Mouse (Mus musculus) erythroblast, embryonic 14.5 days (primary cell): Measurements from ENCODE around the gene Rbbp9. TPM values are rescaled to one million over a fixed set of nuclear protein-coding genes. Genes with fewer than 3 reads are reported as not detected.
"Not testable (repeated sequence)": the region's sequence is repeated elsewhere in the genome, so short reads cannot be mapped to it uniquely, and the experiment has no call there.

Source experiments
- H3K27me3 ChIP-seq: 2 replicates; pipeline ENCODE4 v1.6.1; 2012; ENCODE audit warnings: inconsistent platforms; ENCODE audit not compliant: control insufficient read depth
- H3K36me3 ChIP-seq: 2 replicates; pipeline ENCODE4 v1.6.1; 2012; ENCODE audit warnings: mild to moderate bottlenecking, inconsistent platforms; ENCODE audit not compliant: control insufficient read depth
- H3K4me1 ChIP-seq: 2 replicates; pipeline ENCODE4 v1.6.1; 2012; ENCODE audit warnings: inconsistent platforms; ENCODE audit not compliant: control insufficient read depth
- H3K4me3 ChIP-seq: replicated peaks from 2 replicates; pipeline ENCODE3; 2012; ENCODE audit warnings: moderate library complexity, mild to moderate bottlenecking, inconsistent platforms
- H3K9me3 ChIP-seq: 2 replicates; pipeline ENCODE4 v1.6.1; 2012; ENCODE audit warnings: low read length, inconsistent platforms, mixed read lengths; ENCODE audit not compliant: control insufficient read depth
- GATA1 ChIP-seq: IDR thresholded peaks from 2 replicates; pipeline ENCODE4 v1.6.1; 2012; ENCODE audit warnings: low read length, inconsistent platforms, mixed read lengths
- TAL1 ChIP-seq: IDR thresholded peaks from 3 replicates; pipeline ENCODE4 v1.6.1; 2012; ENCODE audit warnings: low read length, inconsistent platforms, mixed read lengths
- polyA plus RNA-seq: library from polyadenylated mRNA; stranded (reverse); fragments of >175 nt; gene quantifications from 2 replicates; pipeline ENCODE4 v1.2.3, GENCODE M21; 2012

Rbbp9 gene
- polyA plus RNA-seq = 0.02 TPM in 1 of 2 replicates, not detected in the other

DNA sequence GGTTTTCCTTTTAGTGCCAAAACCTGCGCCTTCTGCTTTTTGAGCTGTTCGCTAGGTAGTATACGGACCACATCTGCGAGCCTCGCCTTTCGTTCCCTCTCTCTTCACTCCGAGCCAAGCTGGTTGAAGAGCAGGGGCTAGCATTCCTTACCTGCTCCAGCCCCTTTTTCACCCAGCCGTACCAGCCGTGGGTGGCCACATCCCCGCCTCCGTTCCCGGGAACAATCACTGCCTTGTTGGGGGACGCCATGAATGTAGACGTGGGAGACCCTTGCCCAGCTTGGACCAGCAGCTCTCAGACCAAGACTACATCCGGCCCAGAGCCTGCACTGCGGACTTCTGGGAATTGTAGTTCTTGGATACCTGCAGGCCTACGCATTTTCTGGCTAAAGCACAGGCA, at the start of gene Rbbp9:
Gene Rbbp9, minus strand, starts transcription at position 341 of the 400 bp plus-strand sequence.
- H3K4me1 ChIP-seq = peaks cover 16% of the 10 kb centered on the region
- peaks cover 4% of the 10 kb centered on the region; the same call in 1 of the 2 replicates for H3K36me3 ChIP-seq
- H3K27me3 ChIP-seq = no peaks in the 10 kb centered on the region

GRCm38 (mm10) chr2:144599831-144600687, 49.4 kb upstream of the Rbbp9 start, which contains the start of gene Dtd1:
TSS of gene Dtd1 (plus strand) at chr2:144599897.
- no peaks in the 10 kb centered on the region; the same call in 1 of the 2 replicates for H3K36me3 ChIP-seq
- no peaks in the 10 kb centered on the region for H3K27me3 ChIP-seq
- TF ChIP-seq GATA1 (no peak), TAL1 (no peak)
- H3K4me1 ChIP-seq = peaks cover 16% of the 10 kb centered on the region
- H3K9me3 ChIP-seq = no peaks in the 10 kb centered on the region
- peak within 1 kb of the TSS; percentile 75 for H3K4me3 ChIP-seq

More for the DNA sequence above, at the start of gene Rbbp9:
- no peak for TF ChIP-seq TAL1
- TF ChIP-seq GATA1 = no peak
- Histone ChIP-seq H3K4me3 (peak within 1 kb of the TSS; percentile 80), H3K9me3 (no peaks in the 10 kb centered on the region)

GRCm38 (mm10) chr2:144598006-144598405, 47.3 kb upstream of the Rbbp9 start:
- Histone ChIP-seq H3K9me3 (no peaks in the 10 kb centered on the region), H3K36me3 (no peaks in the 10 kb centered on the region), H3K4me3 (no peak overlapping the region), H3K27me3 (no peaks in the 10 kb centered on the region), H3K4me1 (peaks cover 31% of the 10 kb centered on the region)
- TF ChIP-seq TAL1 (no peak), GATA1 (no peak)

DNA sequence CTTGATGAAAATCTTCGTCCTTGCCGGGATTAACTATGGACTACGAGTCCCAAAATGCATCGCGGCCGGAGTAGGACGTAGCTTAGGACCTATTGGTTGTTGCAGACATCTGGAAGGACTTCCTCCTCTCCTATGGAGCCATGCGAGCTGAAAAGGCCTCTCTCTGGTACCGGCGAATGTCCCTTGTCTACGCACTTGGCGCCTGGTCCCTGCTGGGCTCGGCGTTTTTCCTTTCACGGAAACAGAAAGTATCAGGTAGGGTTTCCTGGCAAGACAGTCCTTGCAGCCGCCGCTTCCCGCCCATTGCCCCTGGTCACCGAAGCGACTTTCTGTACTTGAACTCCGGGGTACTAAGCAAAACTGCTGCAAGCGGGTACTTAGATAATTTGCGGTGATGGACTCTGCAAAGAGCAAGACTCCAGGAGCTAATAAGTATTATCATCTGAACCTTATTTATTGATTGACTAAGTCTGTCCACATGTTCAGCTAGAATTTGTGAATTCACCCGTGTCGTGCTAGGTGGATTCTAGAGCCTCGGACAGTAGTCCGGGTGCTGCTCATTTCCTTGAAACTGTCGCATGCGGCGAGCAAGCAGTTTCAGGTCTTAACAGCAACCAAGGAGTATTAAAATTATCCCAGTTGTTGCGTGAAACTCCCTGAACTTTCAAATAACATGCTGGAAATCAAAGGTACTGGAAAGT, 43.4 kb upstream of the Rbbp9 start, which contains the start of gene Smim26:
Gene Smim26, plus strand, starts transcription at position 104 of the 701 bp plus-strand sequence.
- Histone ChIP-seq H3K4me1 (peaks cover 15% of the 10 kb centered on the region), H3K36me3 (peaks cover 17% of the 10 kb centered on the region), H3K4me3 (peak within 1 kb of the TSS; percentile 73), H3K27me3 (no peaks in the 10 kb centered on the region), H3K9me3 (no peaks in the 10 kb centered on the region)
- TF ChIP-seq TAL1 (no peak), GATA1 (no peak)

DNA sequence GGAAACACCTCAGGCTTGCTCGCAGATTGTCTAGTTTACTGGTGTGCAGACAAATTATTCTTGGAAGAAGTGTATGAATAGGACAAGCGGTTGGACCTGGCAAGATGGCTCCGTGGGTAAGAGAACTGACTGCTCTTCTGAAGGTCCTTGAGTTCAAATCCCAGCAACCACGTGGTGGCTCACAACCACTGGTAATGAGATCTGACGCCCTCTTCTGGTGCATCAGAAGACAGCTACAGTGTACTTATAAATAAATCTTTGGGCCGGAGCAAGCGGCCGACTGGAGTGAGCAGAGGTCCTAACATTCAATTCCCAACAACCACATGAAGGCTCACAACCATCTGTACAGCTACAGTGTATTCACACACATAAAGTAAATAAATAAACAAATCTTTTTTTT, 42.4 kb upstream of the Rbbp9 start:
- H3K27me3 ChIP-seq, H3K9me3 ChIP-seq, H3K4me3 ChIP-seq: not testable (repeated sequence)
- Histone ChIP-seq H3K36me3 (peaks cover 27% of the 10 kb centered on the region), H3K4me1 (peaks cover 15% of the 10 kb centered on the region)

GRCm38 (mm10) chr2:144588723-144589122, 38.1 kb upstream of the Rbbp9 start:
- H3K27me3 ChIP-seq = no peaks in the 10 kb centered on the region
- no peak overlapping the region for H3K4me3 ChIP-seq
- peaks cover 4% of the 10 kb centered on the region for H3K9me3 ChIP-seq
- peaks cover 3% of the 10 kb centered on the region for H3K4me1 ChIP-seq
- TF ChIP-seq TAL1 (no peak), GATA1 (no peak)
- H3K36me3 ChIP-seq = peaks cover 67% of the 10 kb centered on the region

- TF ChIP-seq TAL1 (no peak), GATA1 (no peak)
- H3K27me3 ChIP-seq = no peaks in the 10 kb centered on the region
- H3K4me1 ChIP-seq = peaks cover 25% of the 10 kb centered on the region
- H3K4me3 ChIP-seq = peak within 1 kb of the TSS; percentile 97
- no peaks in the 10 kb centered on the region for H3K9me3 ChIP-seq
- peaks cover 19% of the 10 kb centered on the region for H3K36me3 ChIP-seq
These were observed 5.3 kb upstream of the Rbbp9 start, which contains the start of gene Sec23b for GRCm38 (mm10) chr2:144555820-144556552. TSS of gene Sec23b (plus strand) at chr2:144556229.

- Histone ChIP-seq H3K36me3 (peaks cover 18% of the 10 kb centered on the region), H3K4me3 (peak overlapping the region; percentile 97), H3K4me1 (peaks cover 29% of the 10 kb centered on the region), H3K27me3 (no peaks in the 10 kb centered on the region), H3K9me3 (no peaks in the 10 kb centered on the region)
- no peak for TF ChIP-seq GATA1
- TF ChIP-seq TAL1 = no peak
These were observed 4.7 kb upstream of the Rbbp9 start for GRCm38 (mm10) chr2:144555286-144555819.

DNA sequence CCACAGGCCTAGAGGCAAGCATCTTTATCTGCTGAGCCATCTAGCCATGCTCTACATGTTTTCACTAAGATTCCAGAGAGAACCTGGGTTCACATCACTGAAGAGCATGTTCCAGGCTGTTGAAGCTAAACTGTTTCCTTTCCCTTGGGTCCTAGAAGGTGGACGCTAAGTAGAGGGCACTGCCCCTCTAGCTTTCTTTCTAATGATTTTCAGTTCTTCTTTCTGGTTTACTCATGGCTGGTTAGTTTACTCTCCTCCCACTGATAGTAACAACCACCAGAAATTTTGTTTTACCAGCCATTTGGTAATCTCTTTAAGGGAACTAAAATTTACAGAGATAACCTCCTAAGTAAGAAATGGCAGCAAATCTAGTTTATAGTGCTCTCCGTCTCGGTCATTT, 3.2 kb upstream of the Rbbp9 start:
- no peaks in the 10 kb centered on the region for H3K9me3 ChIP-seq
- no peaks in the 10 kb centered on the region for H3K27me3 ChIP-seq
- peaks cover 4% of the 10 kb centered on the region for H3K36me3 ChIP-seq
- no peak overlapping the region for H3K4me3 ChIP-seq
- TF ChIP-seq TAL1 (no peak), GATA1 (no peak; the same call in 1 of the 2 replicates)
- H3K4me1 ChIP-seq = peaks cover 33% of the 10 kb centered on the region
